Mouse (Mus musculus) c-Kit-positive CD71-positive TER-119-negative erythroid progenitor cells, embryonic 14.5 days (primary cell): ENCODE measurements at regions not wholly inside any gene's neighbourhood (a gene's known extent, or its start where the extent isn't known, plus 50 kb on each side); places are given as distances from the start of the nearest gene placed in this dataset.

ENCODE experiments used
- DNase-seq: peaks from one replicate; pipeline ENCODE4 v3.0.0-alpha.2; 2013; ENCODE audit warnings: low read depth

GRCm38 (mm10) chr16:26168216-26168615 is 62.6 kb upstream of the P3h2 start:
- DNase-seq: no peak

- DNase-seq: no peak
These were observed 58.5 kb upstream of the P3h2 start for GRCm38 (mm10) chr16:26164066-26164465.

GRCm38 (mm10) chr16:26163401-26163800 is 57.8 kb upstream of the P3h2 start:
- no peak for DNase-seq

- no peak for DNase-seq
These were observed 52.0 kb upstream of the P3h2 start for GRCm38 (mm10) chr16:26157606-26158005.
